Mouse (Mus musculus): ENCODE results near the gene Commd6.

DNA sequence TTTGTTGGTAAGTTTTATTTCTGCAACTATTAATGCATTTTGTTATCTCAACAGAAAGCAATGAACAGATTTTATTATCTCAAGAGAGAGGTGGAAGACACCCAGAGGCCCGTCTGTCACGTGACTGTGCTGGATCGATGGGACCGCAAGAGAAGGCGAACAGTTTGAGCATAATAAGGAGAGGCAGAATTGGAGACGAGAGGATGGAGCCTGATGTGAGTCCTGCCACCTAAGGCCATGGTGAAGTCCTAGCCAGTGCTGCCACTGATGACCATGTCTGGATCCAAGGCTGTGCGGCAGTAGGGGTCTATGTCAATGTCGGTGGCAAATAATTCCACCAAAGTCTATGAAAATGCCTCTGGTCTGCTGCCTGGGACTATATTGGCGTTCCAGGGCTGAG, 43.8 kb downstream of the Commd6 start:
- TF ChIP-seq CTCF (IDR thresholded peaks at IDR 0.05; ENCODE audit: borderline replicate concordance, insufficient read depth, low read length) (no peak), POLR2A (IDR thresholded peaks at IDR 0.05; ENCODE audit: low read depth, low read length) (no peak)
